Mouse (Mus musculus): ENCODE measurements at regions not wholly inside any gene's neighbourhood (a gene's known extent, or its start where the extent isn't known, plus 50 kb on each side); places are given as distances from the start of the nearest gene placed in this dataset.

- WGBS, result 97% methylated on average over 2 of the region's 2 CpGs
- no peak overlapping the region for H3K27ac ChIP-seq (replicated peaks; ENCODE audit: low read depth, low read length)
- H3K27me3 ChIP-seq (ENCODE audit: control insufficient read depth, insufficient read depth, low read length), result no peaks in the 10 kb centered on the region
- H3K4me2 ChIP-seq (ENCODE audit: low read depth, low read length), result no peak overlapping the region
- no peak overlapping the region for H3K4me3 ChIP-seq (ENCODE audit: low read depth, low read length)
- no peak for DNase-seq (ENCODE audit: low spot score)
- no peak for ATAC-seq (replicated peaks; ENCODE audit: insufficient number of reproducible peaks, low FRiP score, low TSS enrichment, low read depth)
- no peaks in the 10 kb centered on the region for H3K4me1 ChIP-seq (ENCODE audit: control insufficient read depth, insufficient read depth, low read length)
- no peaks in the 10 kb centered on the region for H3K36me3 ChIP-seq (replicated peaks; ENCODE audit: control insufficient read depth, insufficient read depth, low read depth, low read length)
- H3K9me3 ChIP-seq (replicated peaks; ENCODE audit: control insufficient read depth, low read length), result no peaks in the 10 kb centered on the region
- no peak overlapping the region for H3K9ac ChIP-seq (replicated peaks; ENCODE audit: low read length)
Measured at GRCm38 (mm10) chr2:75291674-75292073, 367.4 kb upstream of the Hnrnpa3 start.

- no peaks in the 10 kb centered on the region for H3K4me1 ChIP-seq (ENCODE audit: control insufficient read depth, insufficient read depth, low read length)
- H3K36me3 ChIP-seq (replicated peaks; ENCODE audit: control insufficient read depth, insufficient read depth, low read depth, low read length), result no peaks in the 10 kb centered on the region
- no peaks in the 10 kb centered on the region for H3K27me3 ChIP-seq (ENCODE audit: control insufficient read depth, insufficient read depth, low read length)
- ATAC-seq (replicated peaks; ENCODE audit: insufficient number of reproducible peaks, low FRiP score, low TSS enrichment, low read depth), result no peak
- H3K9me3 ChIP-seq (replicated peaks; ENCODE audit: control insufficient read depth, low read length), result no peaks in the 10 kb centered on the region
- no peak overlapping the region for H3K4me3 ChIP-seq (ENCODE audit: low read depth, low read length)
- no peak overlapping the region for H3K9ac ChIP-seq (replicated peaks; ENCODE audit: low read length)
- DNase-seq (ENCODE audit: low spot score), result no peak
- 71% methylated on average over 3 of the region's 3 CpGs for WGBS
- no peak overlapping the region for H3K27ac ChIP-seq (replicated peaks; ENCODE audit: low read depth, low read length)
- no peak overlapping the region for H3K4me2 ChIP-seq (ENCODE audit: low read depth, low read length)
Measured at GRCm38 (mm10) chr2:75306821-75307220, 352.2 kb upstream of the Hnrnpa3 start.

- DNase-seq (ENCODE audit: low spot score) (no peak), ATAC-seq (replicated peaks; ENCODE audit: insufficient number of reproducible peaks, low FRiP score, low TSS enrichment, low read depth) (no peak)
Measured at GRCm38 (mm10) chr2:75311191-75311590, 347.9 kb upstream of the Hnrnpa3 start.

GRCm38 (mm10) chr2:75312246-75312645 lies 346.8 kb upstream of the Hnrnpa3 start:
- Histone ChIP-seq H3K27me3 (ENCODE audit: control insufficient read depth, insufficient read depth, low read length) (0 out of 2 replicates have a peak, but pooled peaks cover 2% of the 10 kb centered on the region), H3K27ac (replicated peaks; ENCODE audit: low read depth, low read length) (no peak overlapping the region), H3K36me3 (replicated peaks; ENCODE audit: control insufficient read depth, insufficient read depth, low read depth, low read length) (no peaks in the 10 kb centered on the region), H3K4me3 (ENCODE audit: low read depth, low read length) (no peak overlapping the region), H3K4me2 (ENCODE audit: low read depth, low read length) (no peak overlapping the region), H3K4me1 (ENCODE audit: control insufficient read depth, insufficient read depth, low read length) (no peaks in the 10 kb centered on the region), H3K9me3 (replicated peaks; ENCODE audit: control insufficient read depth, low read length) (no peaks in the 10 kb centered on the region), H3K9ac (replicated peaks; ENCODE audit: low read length) (no peak overlapping the region)
- DNase-seq (ENCODE audit: low spot score) (peak; percentile 75), ATAC-seq (replicated peaks; ENCODE audit: insufficient number of reproducible peaks, low FRiP score, low TSS enrichment, low read depth) (no peak)
- WGBS, result 17% methylated on average over 7 of the region's 7 CpGs

More at GRCm38 (mm10) chr2:75311191-75311590, 347.9 kb upstream of the Hnrnpa3 start:
- no peaks in the 10 kb centered on the region for H3K4me1 ChIP-seq (ENCODE audit: control insufficient read depth, insufficient read depth, low read length)
- no peaks in the 10 kb centered on the region for H3K36me3 ChIP-seq (replicated peaks; ENCODE audit: control insufficient read depth, insufficient read depth, low read depth, low read length)
- H3K4me3 ChIP-seq (ENCODE audit: low read depth, low read length), result no peak overlapping the region
- H3K4me2 ChIP-seq (ENCODE audit: low read depth, low read length), result no peak overlapping the region
- 0 out of 2 replicates have a peak, but pooled peaks cover 2% of the 10 kb centered on the region for H3K27me3 ChIP-seq (ENCODE audit: control insufficient read depth, insufficient read depth, low read length)
- no peaks in the 10 kb centered on the region for H3K9me3 ChIP-seq (replicated peaks; ENCODE audit: control insufficient read depth, low read length)
- H3K9ac ChIP-seq (replicated peaks; ENCODE audit: low read length), result no peak overlapping the region
- WGBS, result 63% methylated on average over 4 of the region's 4 CpGs
- no peak overlapping the region for H3K27ac ChIP-seq (replicated peaks; ENCODE audit: low read depth, low read length)

- Histone ChIP-seq H3K27me3 (ENCODE audit: control insufficient read depth, insufficient read depth, low read length) (0 out of 2 replicates have a peak, but pooled peaks cover 2% of the 10 kb centered on the region), H3K9ac (replicated peaks; ENCODE audit: low read length) (no peak overlapping the region), H3K4me3 (ENCODE audit: low read depth, low read length) (no peak overlapping the region), H3K9me3 (replicated peaks; ENCODE audit: control insufficient read depth, low read length) (no peaks in the 10 kb centered on the region), H3K27ac (replicated peaks; ENCODE audit: low read depth, low read length) (no peak overlapping the region), H3K36me3 (replicated peaks; ENCODE audit: control insufficient read depth, insufficient read depth, low read depth, low read length) (no peaks in the 10 kb centered on the region), H3K4me1 (ENCODE audit: control insufficient read depth, insufficient read depth, low read length) (no peaks in the 10 kb centered on the region), H3K4me2 (ENCODE audit: low read depth, low read length) (no peak overlapping the region)
- ATAC-seq (replicated peaks; ENCODE audit: insufficient number of reproducible peaks, low FRiP score, low TSS enrichment, low read depth) (no peak), DNase-seq (ENCODE audit: low spot score) (no peak)
- 51% methylated on average over 7 of the region's 7 CpGs for WGBS
Measured at GRCm38 (mm10) chr2:75315341-75315740, 343.7 kb upstream of the Hnrnpa3 start.

- DNase-seq (ENCODE audit: low spot score) (no peak), ATAC-seq (replicated peaks; ENCODE audit: insufficient number of reproducible peaks, low FRiP score, low TSS enrichment, low read depth) (no peak)
- Histone ChIP-seq H3K4me2 (ENCODE audit: low read depth, low read length) (no peak overlapping the region), H3K4me1 (ENCODE audit: control insufficient read depth, insufficient read depth, low read length) (no peaks in the 10 kb centered on the region), H3K27ac (replicated peaks; ENCODE audit: low read depth, low read length) (no peak overlapping the region), H3K9me3 (replicated peaks; ENCODE audit: control insufficient read depth, low read length) (no peaks in the 10 kb centered on the region), H3K9ac (replicated peaks; ENCODE audit: low read length) (no peak overlapping the region), H3K36me3 (replicated peaks; ENCODE audit: control insufficient read depth, insufficient read depth, low read depth, low read length) (no peaks in the 10 kb centered on the region), H3K27me3 (ENCODE audit: control insufficient read depth, insufficient read depth, low read length) (no peaks in the 10 kb centered on the region), H3K4me3 (ENCODE audit: low read depth, low read length) (no peak overlapping the region)
- 46% methylated on average over 5 of the region's 5 CpGs for WGBS
Measured at GRCm38 (mm10) chr2:75318190-75318589, 340.9 kb upstream of the Hnrnpa3 start.

GRCm38 (mm10) chr2:75324146-75324749 lies 334.8 kb upstream of the Hnrnpa3 start:
- no peak overlapping the region for H3K27ac ChIP-seq (replicated peaks; ENCODE audit: low read depth, low read length)
- no peaks in the 10 kb centered on the region for H3K4me1 ChIP-seq (ENCODE audit: control insufficient read depth, insufficient read depth, low read length)
- H3K4me2 ChIP-seq (ENCODE audit: low read depth, low read length), result no peak overlapping the region
- 81% methylated on average over 10 of the region's 10 CpGs for WGBS
- no peaks in the 10 kb centered on the region for H3K9me3 ChIP-seq (replicated peaks; ENCODE audit: control insufficient read depth, low read length)
- no peak overlapping the region for H3K9ac ChIP-seq (replicated peaks; ENCODE audit: low read length)
- ATAC-seq (replicated peaks; ENCODE audit: insufficient number of reproducible peaks, low FRiP score, low TSS enrichment, low read depth) (no peak), DNase-seq (ENCODE audit: low spot score) (no peak)
- H3K4me3 ChIP-seq (ENCODE audit: low read depth, low read length), result no peak overlapping the region
- no peaks in the 10 kb centered on the region for H3K36me3 ChIP-seq (replicated peaks; ENCODE audit: control insufficient read depth, insufficient read depth, low read depth, low read length)
- H3K27me3 ChIP-seq (ENCODE audit: control insufficient read depth, insufficient read depth, low read length), result no peaks in the 10 kb centered on the region

GRCm38 (mm10) chr2:75329598-75329997 lies 329.5 kb upstream of the Hnrnpa3 start:
- Histone ChIP-seq H3K27me3 (ENCODE audit: control insufficient read depth, insufficient read depth, low read length) (no peaks in the 10 kb centered on the region), H3K9me3 (replicated peaks; ENCODE audit: control insufficient read depth, low read length) (no peaks in the 10 kb centered on the region), H3K36me3 (replicated peaks; ENCODE audit: control insufficient read depth, insufficient read depth, low read depth, low read length) (no peaks in the 10 kb centered on the region), H3K4me2 (ENCODE audit: low read depth, low read length) (no peak overlapping the region), H3K9ac (replicated peaks; ENCODE audit: low read length) (no peak overlapping the region), H3K4me1 (ENCODE audit: control insufficient read depth, insufficient read depth, low read length) (no peaks in the 10 kb centered on the region), H3K27ac (replicated peaks; ENCODE audit: low read depth, low read length) (no peak overlapping the region), H3K4me3 (ENCODE audit: low read depth, low read length) (no peak overlapping the region)
- WGBS, result 74% methylated on average over 2 of the region's 2 CpGs
- ATAC-seq (replicated peaks; ENCODE audit: insufficient number of reproducible peaks, low FRiP score, low TSS enrichment, low read depth) (no peak), DNase-seq (ENCODE audit: low spot score) (no peak)
